ENCODE assay signal across 14 mouse cellular contexts in the genomic region with DNA sequence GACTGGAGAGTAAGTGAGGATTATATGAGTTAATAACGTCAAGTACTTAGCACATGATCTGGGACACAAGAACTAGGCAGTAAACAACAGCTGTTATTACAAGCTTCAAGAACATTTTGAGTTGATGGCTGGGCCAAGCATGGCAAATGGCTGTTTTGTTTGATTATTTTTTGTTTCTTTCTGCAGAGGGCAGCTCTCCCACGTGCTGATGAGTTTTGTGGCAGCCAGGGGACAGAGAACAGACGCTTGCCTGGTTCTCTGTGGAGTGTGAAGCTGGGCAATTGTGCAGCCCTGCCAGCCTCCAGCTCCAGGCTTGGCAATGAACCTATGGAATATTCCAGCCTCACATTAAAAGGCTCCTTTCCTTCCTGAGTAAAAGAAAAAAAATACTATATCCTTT.
A peak's percentile ranks its signal among the peaks of the same experiment; 100 is the strongest.
DNase-seq lines count a peak whose midpoint lies in the region; ATAC-seq lines count a peak whose summit lies in the region.
"Had no signal": no experiment of that assay in that cellular context is flagged by ENCODE, and none has a peak within 500 bp of the region (broad histone marks: within the 10 kb centered on the region; RNA-seq: fewer than 3 reads in every experiment).

No protein-coding gene starts in this region.

- peak; percentile 74 for DNase-seq in forebrain, embryonic 14.5 days (ENCODE audit: low spot score)
- DNase-seq in forebrain, embryonic 11.5 days (ENCODE audit: low spot score): no peak
- no peak for DNase-seq in limb, embryonic 10.5 days (ENCODE audit: low spot score)
- peak; percentile 77 for DNase-seq in layer of hippocampus, adult 9-11 months
- DNase-seq in adipocyte (ENCODE audit: low spot score): no peak
- no peak for DNase-seq in embryo, embryonic 11 days
- DNase-seq: cerebellum, adult 18-20 months; heart, adult 11 months; lung, postnatal 14 days; thymus, postnatal 4 days had no signal

- no peak overlapping the region for H3K4me3 ChIP-seq in forebrain, embryonic 14.5 days (ENCODE audit: low read depth, low read length)
- no peak overlapping the region for H3K4me3 ChIP-seq in forebrain, embryonic 11.5 days (ENCODE audit: low read depth, low read length)
- no peak overlapping the region for H3K4me3 ChIP-seq in limb, embryonic 12.5 days (replicated peaks)
- H3K4me3 ChIP-seq in limb, embryonic 10.5 days: no peak overlapping the region
- no peak overlapping the region for H3K4me3 ChIP-seq in forebrain, embryonic 16.5 days (replicated peaks; ENCODE audit: low read length)

- H3K4me2 ChIP-seq in forebrain, embryonic 14.5 days (ENCODE audit: low read length): no peak overlapping the region
- no peak overlapping the region for H3K4me2 ChIP-seq in forebrain, embryonic 11.5 days (ENCODE audit: low read depth, low read length, severe bottlenecking)
- H3K4me2 ChIP-seq in limb, embryonic 12.5 days: no peak overlapping the region
- no peak overlapping the region for H3K4me2 ChIP-seq in forebrain, embryonic 16.5 days (ENCODE audit: low read length)

- H3K27me3 ChIP-seq in forebrain, embryonic 14.5 days (replicated peaks; ENCODE audit: control insufficient read depth, insufficient read depth, low read length): no peaks in the 10 kb centered on the region
- no peaks in the 10 kb centered on the region for H3K27me3 ChIP-seq in forebrain, embryonic 11.5 days (ENCODE audit: control insufficient read depth, insufficient read depth, low read length)
- peaks cover 5% of the 10 kb centered on the region; the same call in 1 of the 2 replicates for H3K27me3 ChIP-seq in limb, embryonic 12.5 days
- H3K27me3 ChIP-seq in limb, embryonic 10.5 days (ENCODE audit: low read depth, poor library complexity, severe bottlenecking): no peaks in the 10 kb centered on the region
- peaks cover 18% of the 10 kb centered on the region for H3K27me3 ChIP-seq in forebrain, embryonic 16.5 days (replicated peaks; ENCODE audit: control insufficient read depth, insufficient read depth, low read length)

- H3K4me1 ChIP-seq in forebrain, embryonic 14.5 days (ENCODE audit: control insufficient read depth, insufficient read depth, low read length): 0 out of 2 replicates have a peak, but pooled peaks cover 2% of the 10 kb centered on the region
- no peaks in the 10 kb centered on the region for H3K4me1 ChIP-seq in forebrain, embryonic 11.5 days (replicated peaks; ENCODE audit: control insufficient read depth, insufficient read depth, low read length)
- H3K4me1 ChIP-seq in limb, embryonic 12.5 days (replicated peaks): peaks cover 27% of the 10 kb centered on the region
- H3K4me1 ChIP-seq in limb, embryonic 10.5 days: peaks cover 40% of the 10 kb centered on the region
- H3K4me1 ChIP-seq in forebrain, embryonic 16.5 days (replicated peaks; ENCODE audit: control insufficient read depth, insufficient read depth, low read length): peaks cover 9% of the 10 kb centered on the region

- peak; percentile 72; the same call in 1 of the 2 replicates for ATAC-seq in forebrain, embryonic 14.5 days
- ATAC-seq in forebrain, embryonic 11.5 days (replicated peaks; ENCODE audit: low FRiP score): no peak
- no peak for ATAC-seq in limb, embryonic 12.5 days (ENCODE audit: insufficient number of reproducible peaks, insufficient read depth, low FRiP score, low TSS enrichment, low read depth)
- ATAC-seq in forebrain, embryonic 16.5 days: peak; percentile 87
- ATAC-seq: activated CD4-positive, CD25-positive, alpha-beta regulatory T cell, adult 4 months; Patski had no signal

- no peaks in the 10 kb centered on the region for H3K9me3 ChIP-seq in forebrain, embryonic 14.5 days (replicated peaks; ENCODE audit: control insufficient read depth, low read length)
- no peaks in the 10 kb centered on the region for H3K9me3 ChIP-seq in forebrain, embryonic 11.5 days (ENCODE audit: control insufficient read depth, low read length)
- no peaks in the 10 kb centered on the region for H3K9me3 ChIP-seq in limb, embryonic 12.5 days
- H3K9me3 ChIP-seq in limb, embryonic 10.5 days (replicated peaks): no peaks in the 10 kb centered on the region
- no peaks in the 10 kb centered on the region for H3K9me3 ChIP-seq in forebrain, embryonic 16.5 days (ENCODE audit: control insufficient read depth, low read length)

- WGBS in forebrain, embryonic 14.5 days: 39% methylated on average over 3 of the region's 3 CpGs
- WGBS in forebrain, embryonic 11.5 days: 68% methylated on average over 3 of the region's 3 CpGs
- WGBS in limb, embryonic 12.5 days: 44% methylated on average over 3 of the region's 3 CpGs
- WGBS in limb, embryonic 10.5 days: 57% methylated on average over 3 of the region's 3 CpGs
- WGBS in forebrain, embryonic 16.5 days: 28% methylated on average over 3 of the region's 3 CpGs

- no peak overlapping the region for H3K9ac ChIP-seq in forebrain, embryonic 14.5 days (ENCODE audit: low read length)
- no peak overlapping the region for H3K9ac ChIP-seq in forebrain, embryonic 11.5 days (ENCODE audit: low read length)
- no peak overlapping the region for H3K9ac ChIP-seq in limb, embryonic 12.5 days (replicated peaks)
- no peak overlapping the region for H3K9ac ChIP-seq in forebrain, embryonic 16.5 days (replicated peaks; ENCODE audit: low read depth, low read length)

- no peaks in the 10 kb centered on the region for H3K36me3 ChIP-seq in forebrain, embryonic 14.5 days (ENCODE audit: control insufficient read depth, insufficient read depth, low read length)
- no peaks in the 10 kb centered on the region for H3K36me3 ChIP-seq in forebrain, embryonic 11.5 days (ENCODE audit: control insufficient read depth, insufficient read depth, low read length)
- no peaks in the 10 kb centered on the region for H3K36me3 ChIP-seq in limb, embryonic 12.5 days
- no peaks in the 10 kb centered on the region for H3K36me3 ChIP-seq in limb, embryonic 10.5 days
- no peaks in the 10 kb centered on the region for H3K36me3 ChIP-seq in forebrain, embryonic 16.5 days (ENCODE audit: control insufficient read depth, insufficient read depth)

- H3K27ac ChIP-seq in forebrain, embryonic 14.5 days (ENCODE audit: low read depth, low read length): no peak overlapping the region
- H3K27ac ChIP-seq in forebrain, embryonic 11.5 days (ENCODE audit: low read depth, low read length): no peak overlapping the region
- peak overlapping the region; percentile 42; the same call in 1 of the 2 replicates for H3K27ac ChIP-seq in limb, embryonic 12.5 days
- no peak overlapping the region for H3K27ac ChIP-seq in limb, embryonic 10.5 days
- no peak overlapping the region for H3K27ac ChIP-seq in forebrain, embryonic 16.5 days (ENCODE audit: low read length)

Comparison
In these comparisons a context has a peak if more than half of its experiments do, and no peak if none do; other contexts are left out.
1. ATAC-seq: peak in forebrain, embryonic 14.5 days (single experiment) and forebrain, embryonic 16.5 days (single experiment); none in forebrain, embryonic 11.5 days (single experiment) and limb, embryonic 12.5 days (single experiment).
2. DNase-seq: peak in forebrain, embryonic 14.5 days (single experiment) and layer of hippocampus, adult 9-11 months (single experiment); none in forebrain, embryonic 11.5 days (single experiment), limb, embryonic 10.5 days (single experiment), adipocyte (single experiment) and embryo, embryonic 11 days (single experiment).